Mouse (Mus musculus) ES-Bruce4 (cell line): ENCODE data around the gene Casp12.

Experiments used
- CTCF ChIP-seq: IDR thresholded peaks from one replicate; pipeline ENCODE4 v1.8.1; 2011; ENCODE audit warnings: low read depth, low read length
- EP300 ChIP-seq: IDR thresholded peaks from 2 replicates; pipeline ENCODE4 v1.6.1; 2011; ENCODE audit warnings: low read depth, low read length; ENCODE audit not compliant: insufficient read depth
- POLR2A ChIP-seq: IDR thresholded peaks from one replicate; pipeline ENCODE4 v1.8.1; 2011; ENCODE audit warnings: low read length; ENCODE audit not compliant: insufficient read depth

DNA sequence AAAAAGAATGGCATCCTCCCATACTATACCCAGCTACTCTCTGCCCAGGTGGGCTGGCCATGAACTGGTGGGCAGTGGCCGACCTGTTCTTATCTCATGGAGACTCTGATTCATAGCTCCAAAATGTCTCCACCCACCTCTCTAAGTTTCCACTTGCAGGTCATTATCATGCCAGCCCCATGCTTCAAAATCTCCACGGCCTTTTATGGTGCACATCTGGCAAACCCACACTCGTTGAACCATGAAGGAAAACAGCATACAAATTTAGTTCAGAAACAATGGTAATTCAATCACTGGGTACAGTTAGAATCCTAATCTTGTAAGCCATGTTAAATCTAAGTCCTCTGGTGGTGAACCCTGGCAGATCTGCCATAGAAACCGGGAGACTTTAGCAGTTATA lies 33.8 kb upstream of the Casp12 start:
- TF ChIP-seq POLR2A (no peak), CTCF (no peak), EP300 (no peak)
